Mouse (Mus musculus): ENCODE results near the gene Maats1. TPM values are rescaled to one million over a fixed set of nuclear protein-coding genes. Genes with fewer than 3 reads are reported as not detected.

Maats1 gene
- polyA plus RNA-seq, 1 experiment from 2014 or later = 1.5 TPM

GRCm38 (mm10) chr16:38369000-38369399, 27.1 kb upstream of the Maats1 start:
- no peaks in the 10 kb centered on the region for H3K36me3 ChIP-seq (ENCODE audit: control insufficient read depth, insufficient read depth, low read length)
- H3K27ac ChIP-seq (ENCODE audit: low read depth, low read length) = no peak overlapping the region
- H3K4me1 ChIP-seq (replicated peaks; ENCODE audit: control insufficient read depth, insufficient read depth, low read length) = no peaks in the 10 kb centered on the region
- H3K9me3 ChIP-seq (ENCODE audit: control insufficient read depth, low read length) = no peaks in the 10 kb centered on the region
- ATAC-seq (ENCODE audit: low FRiP score) = no peak
- DNase-seq (ENCODE audit: low spot score) = no peak
- H3K27me3 ChIP-seq (ENCODE audit: control insufficient read depth, insufficient read depth, low read length) = no peaks in the 10 kb centered on the region
- WGBS = 89% methylated on average over 7 of the region's 7 CpGs
- H3K9ac ChIP-seq (ENCODE audit: low read depth, low read length) = no peak overlapping the region
- H3K4me3 ChIP-seq (ENCODE audit: low read depth, low read length) = no peak overlapping the region
- H3K4me2 ChIP-seq (replicated peaks; ENCODE audit: low read depth, low read length) = no peak overlapping the region

DNA sequence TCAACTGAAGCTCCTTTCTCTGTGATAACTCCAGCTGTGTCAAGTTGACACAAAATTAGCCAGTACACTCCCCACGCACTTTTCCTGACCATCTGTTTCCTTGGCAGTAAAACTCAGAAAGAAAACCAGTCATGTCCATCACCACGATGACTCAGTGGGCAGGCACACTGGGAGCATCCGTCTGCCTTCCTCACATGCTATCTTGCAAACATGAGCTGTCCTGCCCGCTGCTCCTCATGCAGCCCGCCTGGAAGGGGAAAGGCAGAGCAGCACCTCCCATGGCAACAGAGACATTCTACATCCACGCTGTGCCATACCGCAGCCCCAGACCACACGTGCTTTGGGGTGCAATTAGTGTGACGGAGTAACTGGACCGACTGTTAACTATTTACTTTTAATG, 26.4 kb upstream of the Maats1 start:
- H3K9me3 ChIP-seq (ENCODE audit: control insufficient read depth, low read length) = no peaks in the 10 kb centered on the region
- H3K4me2 ChIP-seq (replicated peaks; ENCODE audit: low read depth, low read length) = no peak overlapping the region
- H3K27ac ChIP-seq (ENCODE audit: low read depth, low read length) = no peak overlapping the region
- DNase-seq (ENCODE audit: low spot score) (no peak), ATAC-seq (ENCODE audit: low FRiP score) (no peak)
- no peaks in the 10 kb centered on the region for H3K27me3 ChIP-seq (ENCODE audit: control insufficient read depth, insufficient read depth, low read length)
- no peaks in the 10 kb centered on the region for H3K36me3 ChIP-seq (ENCODE audit: control insufficient read depth, insufficient read depth, low read length)
- WGBS = 70% methylated on average over 10 of the region's 10 CpGs
- H3K9ac ChIP-seq (ENCODE audit: low read depth, low read length) = no peak overlapping the region
- no peak overlapping the region for H3K4me3 ChIP-seq (ENCODE audit: low read depth, low read length)
- no peaks in the 10 kb centered on the region for H3K4me1 ChIP-seq (replicated peaks; ENCODE audit: control insufficient read depth, insufficient read depth, low read length)

DNA sequence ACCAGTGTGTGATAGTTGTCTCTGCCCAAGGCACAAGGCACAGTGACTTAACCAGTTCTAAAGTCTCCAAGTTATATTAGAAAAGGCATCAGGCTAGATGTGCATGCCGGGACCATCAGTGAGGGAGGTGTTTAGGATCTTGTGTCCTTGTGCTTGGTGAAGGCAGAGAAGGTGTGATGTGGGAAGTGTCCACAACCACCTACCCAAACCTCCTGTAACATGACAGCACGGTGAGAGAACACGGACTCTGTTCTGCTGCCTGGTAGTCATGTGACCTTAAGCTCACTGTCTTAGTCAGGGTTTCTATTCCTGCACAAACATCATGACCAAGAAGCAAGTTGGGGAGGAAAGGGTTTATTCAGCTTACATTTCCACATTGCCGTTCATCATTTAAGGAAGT, 24.3 kb upstream of the Maats1 start:
- no peak overlapping the region for H3K27ac ChIP-seq (ENCODE audit: low read depth, low read length)
- H3K9ac ChIP-seq (ENCODE audit: low read depth, low read length) = no peak overlapping the region
- no peak overlapping the region for H3K4me2 ChIP-seq (replicated peaks; ENCODE audit: low read depth, low read length)
- H3K27me3 ChIP-seq (ENCODE audit: control insufficient read depth, insufficient read depth, low read length) = no peaks in the 10 kb centered on the region
- no peak for DNase-seq (ENCODE audit: low spot score)
- ATAC-seq (ENCODE audit: low FRiP score) = no peak
- H3K4me1 ChIP-seq (replicated peaks; ENCODE audit: control insufficient read depth, insufficient read depth, low read length) = no peaks in the 10 kb centered on the region
- H3K36me3 ChIP-seq (ENCODE audit: control insufficient read depth, insufficient read depth, low read length) = no peaks in the 10 kb centered on the region
- 92% methylated on average over 4 of the region's 4 CpGs for WGBS
- no peak overlapping the region for H3K4me3 ChIP-seq (ENCODE audit: low read depth, low read length)
- no peaks in the 10 kb centered on the region for H3K9me3 ChIP-seq (ENCODE audit: control insufficient read depth, low read length)

- no peak overlapping the region for H3K9ac ChIP-seq (ENCODE audit: low read depth, low read length)
- H3K4me2 ChIP-seq (replicated peaks; ENCODE audit: low read depth, low read length) = no peak overlapping the region
- H3K27me3 ChIP-seq (ENCODE audit: control insufficient read depth, insufficient read depth, low read length) = no peaks in the 10 kb centered on the region
- WGBS = 89% methylated on average over 10 of the region's 10 CpGs
- DNase-seq (ENCODE audit: low spot score) (no peak), ATAC-seq (ENCODE audit: low FRiP score) (no peak)
- no peak overlapping the region for H3K4me3 ChIP-seq (ENCODE audit: low read depth, low read length)
- no peaks in the 10 kb centered on the region for H3K36me3 ChIP-seq (ENCODE audit: control insufficient read depth, insufficient read depth, low read length)
- H3K27ac ChIP-seq (ENCODE audit: low read depth, low read length) = no peak overlapping the region
- no peaks in the 10 kb centered on the region for H3K4me1 ChIP-seq (replicated peaks; ENCODE audit: control insufficient read depth, insufficient read depth, low read length)
- no peaks in the 10 kb centered on the region for H3K9me3 ChIP-seq (ENCODE audit: control insufficient read depth, low read length)
Measured at GRCm38 (mm10) chr16:38365390-38365789, 23.4 kb upstream of the Maats1 start.

GRCm38 (mm10) chr16:38363657-38364056, 21.7 kb upstream of the Maats1 start:
- Histone ChIP-seq H3K4me2 (replicated peaks; ENCODE audit: low read depth, low read length) (no peak overlapping the region), H3K36me3 (ENCODE audit: control insufficient read depth, insufficient read depth, low read length) (no peaks in the 10 kb centered on the region), H3K27ac (ENCODE audit: low read depth, low read length) (no peak overlapping the region), H3K4me3 (ENCODE audit: low read depth, low read length) (no peak overlapping the region), H3K9me3 (ENCODE audit: control insufficient read depth, low read length) (no peaks in the 10 kb centered on the region), H3K4me1 (replicated peaks; ENCODE audit: control insufficient read depth, insufficient read depth, low read length) (no peaks in the 10 kb centered on the region), H3K9ac (ENCODE audit: low read depth, low read length) (no peak overlapping the region), H3K27me3 (ENCODE audit: control insufficient read depth, insufficient read depth, low read length) (no peaks in the 10 kb centered on the region)
- no peak for DNase-seq (ENCODE audit: low spot score)
- no peak for ATAC-seq (ENCODE audit: low FRiP score)
- WGBS = 88% methylated on average over 7 of the region's 7 CpGs

DNA sequence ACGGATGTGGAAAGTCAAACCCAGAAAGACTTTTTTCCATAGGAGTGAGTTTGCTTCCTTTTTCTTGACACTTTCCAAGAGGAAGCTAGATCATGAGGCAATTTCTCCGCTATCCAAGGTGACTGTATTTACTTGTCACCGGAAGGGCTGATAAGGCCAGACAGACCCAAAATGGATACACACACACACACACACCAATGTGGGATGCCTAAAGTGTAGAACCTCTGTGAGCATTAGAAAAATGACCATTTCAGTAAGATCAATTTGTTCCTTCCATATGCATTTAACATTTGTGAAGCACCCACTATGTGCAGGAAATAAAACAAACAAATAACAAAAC, 21.3 kb upstream of the Maats1 start:
- Histone ChIP-seq H3K4me3 (ENCODE audit: low read depth, low read length) (no peak overlapping the region), H3K4me1 (replicated peaks; ENCODE audit: control insufficient read depth, insufficient read depth, low read length) (no peaks in the 10 kb centered on the region), H3K9me3 (ENCODE audit: control insufficient read depth, low read length) (no peaks in the 10 kb centered on the region), H3K9ac (ENCODE audit: low read depth, low read length) (no peak overlapping the region), H3K4me2 (replicated peaks; ENCODE audit: low read depth, low read length) (no peak overlapping the region), H3K27me3 (ENCODE audit: control insufficient read depth, insufficient read depth, low read length) (no peaks in the 10 kb centered on the region), H3K27ac (ENCODE audit: low read depth, low read length) (no peak overlapping the region), H3K36me3 (ENCODE audit: control insufficient read depth, insufficient read depth, low read length) (no peaks in the 10 kb centered on the region)
- WGBS = 88% methylated on average over 3 of the region's 3 CpGs
- ATAC-seq (ENCODE audit: low FRiP score) = no peak
- no peak for DNase-seq (ENCODE audit: low spot score)

- Histone ChIP-seq H3K27ac (ENCODE audit: low read depth, low read length) (no peak overlapping the region), H3K9me3 (ENCODE audit: control insufficient read depth, low read length) (no peaks in the 10 kb centered on the region), H3K4me1 (replicated peaks; ENCODE audit: control insufficient read depth, insufficient read depth, low read length) (no peaks in the 10 kb centered on the region), H3K36me3 (ENCODE audit: control insufficient read depth, insufficient read depth, low read length) (no peaks in the 10 kb centered on the region), H3K27me3 (ENCODE audit: control insufficient read depth, insufficient read depth, low read length) (no peaks in the 10 kb centered on the region), H3K9ac (ENCODE audit: low read depth, low read length) (no peak overlapping the region), H3K4me3 (ENCODE audit: low read depth, low read length) (no peak overlapping the region), H3K4me2 (replicated peaks; ENCODE audit: low read depth, low read length) (no peak overlapping the region; the same call in 1 of the 2 replicates)
- ATAC-seq (ENCODE audit: low FRiP score) (no peak), DNase-seq (ENCODE audit: low spot score) (no peak)
- 83% methylated on average over 20 of the region's 20 CpGs for WGBS
Measured at GRCm38 (mm10) chr16:38362493-38363255, 20.7 kb upstream of the Maats1 start.

- H3K4me1 ChIP-seq (replicated peaks; ENCODE audit: control insufficient read depth, insufficient read depth, low read length) = no peaks in the 10 kb centered on the region
- H3K27me3 ChIP-seq (ENCODE audit: control insufficient read depth, insufficient read depth, low read length) = no peaks in the 10 kb centered on the region
- H3K9ac ChIP-seq (ENCODE audit: low read depth, low read length) = no peak within 1 kb of the TSS
- WGBS = 62% methylated on average over 10 of the region's 10 CpGs
- DNase-seq (ENCODE audit: low spot score) (no peak), ATAC-seq (ENCODE audit: low FRiP score) (no peak)
- H3K4me2 ChIP-seq (replicated peaks; ENCODE audit: low read depth, low read length) = no peak within 1 kb of the TSS; the same call in 1 of the 2 replicates
- no peaks in the 10 kb centered on the region for H3K9me3 ChIP-seq (ENCODE audit: control insufficient read depth, low read length)
- no peak within 1 kb of the TSS for H3K27ac ChIP-seq (ENCODE audit: low read depth, low read length)
- no peaks in the 10 kb centered on the region for H3K36me3 ChIP-seq (ENCODE audit: control insufficient read depth, insufficient read depth, low read length)
- H3K4me3 ChIP-seq (ENCODE audit: low read depth, low read length) = no peak within 1 kb of the TSS
Measured at GRCm38 (mm10) chr16:38361933-38362332, 20.0 kb upstream of the Maats1 start, which contains the start of gene Popdc2. Gene Popdc2, plus strand, starts transcription at chr16:38362209.

DNA sequence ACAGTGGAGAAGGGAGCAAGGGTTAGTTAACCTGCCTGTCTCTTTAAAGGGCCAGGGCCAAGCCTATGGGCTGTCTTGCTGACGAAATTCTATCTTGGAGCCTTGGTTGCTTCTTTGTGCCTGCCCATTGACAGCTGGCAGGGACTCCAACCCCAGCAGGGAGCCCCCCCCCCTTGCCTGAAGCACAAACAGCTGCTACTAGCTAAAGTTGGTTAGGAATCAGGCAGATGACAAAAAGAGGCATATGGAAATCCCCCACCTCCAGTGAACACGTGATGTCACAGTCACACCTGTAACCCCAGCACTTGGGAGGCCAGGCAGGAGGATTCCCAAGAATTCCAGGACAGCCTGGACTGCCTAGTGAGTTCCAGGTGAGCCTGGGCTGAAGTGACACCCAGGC, 18.4 kb upstream of the Maats1 start:
- Histone ChIP-seq H3K4me1 (replicated peaks; ENCODE audit: control insufficient read depth, insufficient read depth, low read length) (no peaks in the 10 kb centered on the region), H3K4me3 (ENCODE audit: low read depth, low read length) (no peak overlapping the region), H3K27ac (ENCODE audit: low read depth, low read length) (no peak overlapping the region), H3K36me3 (ENCODE audit: control insufficient read depth, insufficient read depth, low read length) (no peaks in the 10 kb centered on the region), H3K9ac (ENCODE audit: low read depth, low read length) (no peak overlapping the region), H3K9me3 (ENCODE audit: control insufficient read depth, low read length) (no peaks in the 10 kb centered on the region), H3K4me2 (replicated peaks; ENCODE audit: low read depth, low read length) (no peak overlapping the region), H3K27me3 (ENCODE audit: control insufficient read depth, insufficient read depth, low read length) (no peaks in the 10 kb centered on the region)
- no peak for DNase-seq (ENCODE audit: low spot score)
- 24% methylated on average over 2 of the region's 2 CpGs for WGBS
- ATAC-seq (ENCODE audit: low FRiP score) = no peak

All from hindbrain, embryonic 11.5 days (tissue).